Mouse (Mus musculus) embryonic fibroblast, embryonic 13.5 days (primary cell): Measurements from ENCODE around the gene Guca2b.

Source experiments
- CTCF ChIP-seq: IDR thresholded peaks from 2 replicates; pipeline ENCODE4 v1.5.1; 2011; ENCODE audit warnings: mild to moderate bottlenecking, control low read depth, low read length, moderate library complexity, borderline replicate concordance; ENCODE audit not compliant: insufficient read depth
- POLR2A ChIP-seq: IDR thresholded peaks from 2 replicates; pipeline ENCODE4 v1.6.1; 2011; ENCODE audit warnings: low read depth, mild to moderate bottlenecking, control low read depth, low read length, moderate library complexity

- TF ChIP-seq POLR2A (no peak), CTCF (no peak)
These were observed at the start of gene Guca2b for GRCm38 (mm10) chr4:119658731-119659130.
